Mouse (Mus musculus) ES-E14 (cell line): Measurements from ENCODE around the gene Abcc9.

ENCODE experiments used
- CHD2 ChIP-seq: IDR thresholded peaks from 2 replicates; pipeline ENCODE4 v1.6.1; 2014; ENCODE audit warnings: mild to moderate bottlenecking, low read depth, low read length, inconsistent platforms
- HCFC1 ChIP-seq: IDR thresholded peaks from 2 replicates; pipeline ENCODE4 v1.6.1; 2012; ENCODE audit warnings: low read length, inconsistent platforms, borderline replicate concordance; ENCODE audit not compliant: insufficient read depth
- MAFK ChIP-seq: IDR thresholded peaks from 2 replicates; pipeline ENCODE4 v1.6.1; 2014; ENCODE audit warnings: mild to moderate bottlenecking, low read depth, low read length, inconsistent platforms; ENCODE audit not compliant: insufficient read depth
- ZC3H11A ChIP-seq: IDR thresholded peaks from 2 replicates; pipeline ENCODE4 v1.6.1; 2012; ENCODE audit warnings: low read depth, mild to moderate bottlenecking, inconsistent platforms, low read length, borderline replicate concordance
- ZNF384 ChIP-seq: IDR thresholded peaks from 2 replicates; pipeline ENCODE4 v1.6.1; 2012; ENCODE audit warnings: low read depth, low read length, inconsistent platforms

DNA sequence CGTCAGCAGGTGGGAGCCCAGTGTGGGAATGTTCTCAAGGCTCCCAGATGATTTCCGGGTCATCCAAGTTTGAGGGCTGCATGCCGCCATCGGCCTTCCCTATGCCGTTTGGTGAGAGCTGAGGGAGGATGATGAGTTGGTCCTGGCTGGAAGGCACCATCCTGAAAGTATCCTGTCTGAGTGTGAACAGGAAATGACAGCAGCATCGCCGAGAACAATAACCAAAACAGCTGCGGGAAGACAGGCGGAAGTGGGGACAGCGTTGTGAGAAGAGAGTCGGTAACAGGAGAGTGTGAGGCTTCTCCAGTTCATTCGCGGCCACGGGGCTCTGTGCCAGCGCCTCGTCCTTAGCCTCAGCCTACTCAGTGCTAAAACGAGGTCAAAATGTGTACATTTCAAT is 163.6 kb downstream of the Abcc9 start:
- no peak for TF ChIP-seq ZNF384
- no peak for TF ChIP-seq CHD2
- TF ChIP-seq HCFC1, result no peak
- TF ChIP-seq ZC3H11A, result no peak
- TF ChIP-seq MAFK, result no peak
